Mouse (Mus musculus) midbrain, embryonic 14.5 days (tissue): ENCODE measurements at regions not wholly inside any gene's neighbourhood (a gene's known extent, or its start where the extent isn't known, plus 50 kb on each side); places are given as distances from the start of the nearest gene placed in this dataset.
"Not testable (repeated sequence)": the region's sequence is repeated elsewhere in the genome, so short reads cannot be mapped to it uniquely, and the experiment has no call there.

Experiments
- ATAC-seq: fragments of 200-750 bp; cut with Nextera tagmentation; 2 replicates; pipeline ENCODE4 v1.8.0; 2017; ENCODE audit warnings: moderate number of reproducible peaks, moderate library complexity; ENCODE audit not compliant: low FRiP score, low TSS enrichment
- DNase-seq: peaks from one replicate; pipeline ENCODE4 v3.0.0-alpha.2; 2015
- H3K27ac ChIP-seq: fragments of 300-500 bp; sonication (generic); replicated peaks from 2 replicates; pipeline ENCODE4 v1.5.1; 2014; ENCODE audit warnings: mild to moderate bottlenecking, low read depth, low read length, moderate library complexity
- H3K27me3 ChIP-seq: fragments of 300-500 bp; sonication (generic); 2 replicates; pipeline ENCODE4 v1.6.1; 2014; ENCODE audit warnings: low read length, control low read depth, mixed read lengths; ENCODE audit not compliant: control insufficient read depth, insufficient read depth
- H3K36me3 ChIP-seq: fragments of 300-500 bp; sonication (generic); 2 replicates; pipeline ENCODE4 v1.6.1; 2014; ENCODE audit warnings: low read length, control low read depth; ENCODE audit not compliant: control insufficient read depth, insufficient read depth
- H3K4me1 ChIP-seq: fragments of 300-500 bp; sonication (generic); 2 replicates; pipeline ENCODE4 v1.6.1; 2014; ENCODE audit warnings: mild to moderate bottlenecking, antibody characterized with exemption, low read length, control low read depth; ENCODE audit not compliant: control insufficient read depth, insufficient read depth
- H3K4me2 ChIP-seq: fragments of 300-500 bp; sonication (generic); 2 replicates; pipeline ENCODE4 v1.6.1; 2014; ENCODE audit warnings: mild to moderate bottlenecking, low read length, moderate library complexity
- H3K4me3 ChIP-seq: fragments of 300-500 bp; sonication (generic); replicated peaks from 2 replicates; pipeline ENCODE4 v1.5.1; 2014; ENCODE audit warnings: low read depth, low read length
- H3K9ac ChIP-seq: fragments of 300-500 bp; sonication (generic); replicated peaks from 2 replicates; pipeline ENCODE4 v1.6.1; 2014; ENCODE audit warnings: mild to moderate bottlenecking, low read length, moderate library complexity
- H3K9me3 ChIP-seq: fragments of 300-500 bp; sonication (generic); 2 replicates; pipeline ENCODE4 v1.6.1; 2016; ENCODE audit warnings: low read length, control low read depth, mixed read lengths; ENCODE audit not compliant: control insufficient read depth
- WGBS: fragments of 180-500 bp; shearing (Covaris S2); extraction: QIAGEN DNeasy Blood & Tissue Kit; methylation state at CpG from one replicate; pipeline ENCODE4 v1.1.7; 2014; 5-methylcytosine and 5-hydroxymethylcytosine counted together

DNA sequence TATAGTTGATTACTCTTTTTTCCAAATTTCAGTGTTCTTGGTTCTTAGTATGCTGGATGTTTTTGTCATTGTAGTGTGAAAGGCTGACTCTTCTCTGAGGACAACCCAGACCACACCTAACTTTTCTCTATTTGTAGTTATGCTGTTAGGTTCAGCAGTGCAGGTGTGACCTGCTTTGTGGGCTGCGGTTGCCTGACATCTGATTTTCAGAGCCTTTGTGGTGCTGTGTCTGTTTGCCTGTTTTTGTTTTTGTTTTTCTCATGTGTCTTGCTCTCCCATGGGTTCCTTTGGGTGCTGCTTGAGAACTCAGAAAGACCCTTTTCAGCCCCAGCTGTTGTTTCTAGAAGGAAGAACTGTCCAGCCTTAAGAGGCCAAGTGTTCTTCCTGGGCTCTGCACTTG is 52.0 kb upstream of the Trpm1 start:
- H3K9me3 ChIP-seq: no peaks in the 10 kb centered on the region
- H3K4me2 ChIP-seq: no peak overlapping the region
- no peaks in the 10 kb centered on the region for H3K36me3 ChIP-seq
- no peak overlapping the region for H3K4me3 ChIP-seq
- H3K27ac ChIP-seq: no peak overlapping the region
- DNase-seq (no peak), ATAC-seq (no peak)
- no peaks in the 10 kb centered on the region for H3K4me1 ChIP-seq
- no peak overlapping the region for H3K9ac ChIP-seq
- no peaks in the 10 kb centered on the region for H3K27me3 ChIP-seq
- WGBS: 90% methylated on average over 1 of the region's 1 CpGs

DNA sequence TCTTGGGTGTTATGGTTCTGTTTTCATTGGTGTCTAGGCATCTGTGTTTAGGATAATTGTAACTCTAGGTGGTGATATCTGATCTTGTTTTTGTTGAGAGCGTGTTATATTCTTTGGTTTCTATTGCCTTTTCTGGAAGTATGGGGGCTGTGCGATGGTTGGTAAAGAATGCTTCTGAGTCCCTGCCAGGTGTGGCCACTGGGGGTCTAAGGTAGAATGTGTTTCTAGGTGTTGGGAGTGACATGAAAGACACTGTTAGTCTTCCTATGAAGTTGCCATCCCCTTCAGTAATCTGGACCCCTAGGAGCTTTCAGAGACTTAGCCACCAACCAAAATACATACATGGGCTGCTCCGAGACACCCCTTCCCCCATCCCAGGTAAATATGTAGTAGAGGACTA is 54.0 kb upstream of the Trpm1 start:
- Histone ChIP-seq H3K9ac (no peak overlapping the region), H3K4me3 (no peak overlapping the region), H3K4me2 (no peak overlapping the region), H3K9me3 (no peaks in the 10 kb centered on the region), H3K27ac (no peak overlapping the region), H3K4me1 (no peaks in the 10 kb centered on the region), H3K36me3 (no peaks in the 10 kb centered on the region), H3K27me3 (no peaks in the 10 kb centered on the region)
- ATAC-seq (no peak), DNase-seq (no peak)
- 94% methylated on average over 3 of the region's 3 CpGs for WGBS

DNA sequence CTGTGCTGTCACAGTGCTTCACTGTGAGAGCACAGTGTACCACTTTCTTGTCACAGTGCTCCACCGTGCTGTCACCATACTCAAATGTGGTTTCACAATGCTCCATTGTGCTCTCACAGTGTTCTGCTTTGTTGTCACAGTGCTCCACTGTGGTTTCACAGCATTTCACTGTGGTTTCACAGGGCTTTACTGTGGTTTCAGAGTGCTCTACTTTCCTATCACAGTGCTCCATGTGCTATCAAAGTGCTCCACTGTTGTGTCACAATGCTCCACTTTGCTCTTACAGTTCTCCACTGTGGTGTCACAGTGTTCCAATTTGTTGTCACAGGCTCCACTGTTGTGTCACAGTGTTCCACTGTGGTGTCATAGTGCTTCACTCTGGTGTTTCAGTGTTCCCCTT is 63.6 kb upstream of the Trpm1 start:
- WGBS: 82% methylated on average over 1 of the region's 1 CpGs
- no peaks in the 10 kb centered on the region for H3K36me3 ChIP-seq
- DNase-seq: no peak

DNA sequence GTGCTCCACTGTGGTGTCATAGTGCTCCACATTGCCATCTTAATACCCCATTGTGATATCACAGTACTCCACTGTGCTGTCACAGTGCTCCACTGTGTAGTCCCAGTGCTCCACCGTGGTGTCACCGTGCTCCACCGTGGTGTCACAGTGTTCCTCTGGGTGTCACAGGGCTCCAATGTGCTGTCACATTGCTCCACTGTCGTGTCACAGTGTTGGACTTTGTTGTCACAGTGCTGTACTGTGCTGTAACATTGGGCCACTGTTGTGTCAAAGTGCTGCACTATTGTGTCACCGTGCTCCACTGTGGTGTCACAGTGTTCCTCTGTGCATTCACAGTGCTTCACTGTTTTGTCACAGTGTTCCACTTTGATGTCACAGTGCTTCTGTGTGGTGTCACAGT is 64.6 kb upstream of the Trpm1 start:
- no peak overlapping the region for H3K4me2 ChIP-seq
- ATAC-seq (no peak), DNase-seq (no peak)
- H3K4me3 ChIP-seq: no peak overlapping the region
- H3K27ac ChIP-seq: no peak overlapping the region
- H3K9ac ChIP-seq: no peak overlapping the region
- H3K9me3 ChIP-seq: no peaks in the 10 kb centered on the region
- H3K27me3 ChIP-seq: no peaks in the 10 kb centered on the region
- no peaks in the 10 kb centered on the region for H3K36me3 ChIP-seq
- 88% methylated on average over 5 of the region's 5 CpGs for WGBS
- H3K4me1 ChIP-seq: no peaks in the 10 kb centered on the region

More for the DNA sequence above, 63.6 kb upstream of the Trpm1 start:
- Histone ChIP-seq H3K27ac (no peak overlapping the region), H3K4me1 (no peaks in the 10 kb centered on the region), H3K9me3 (no peaks in the 10 kb centered on the region), H3K4me3 (no peak overlapping the region), H3K9ac (no peak overlapping the region), H3K4me2 (no peak overlapping the region), H3K27me3 (no peaks in the 10 kb centered on the region)
- no peak for ATAC-seq

DNA sequence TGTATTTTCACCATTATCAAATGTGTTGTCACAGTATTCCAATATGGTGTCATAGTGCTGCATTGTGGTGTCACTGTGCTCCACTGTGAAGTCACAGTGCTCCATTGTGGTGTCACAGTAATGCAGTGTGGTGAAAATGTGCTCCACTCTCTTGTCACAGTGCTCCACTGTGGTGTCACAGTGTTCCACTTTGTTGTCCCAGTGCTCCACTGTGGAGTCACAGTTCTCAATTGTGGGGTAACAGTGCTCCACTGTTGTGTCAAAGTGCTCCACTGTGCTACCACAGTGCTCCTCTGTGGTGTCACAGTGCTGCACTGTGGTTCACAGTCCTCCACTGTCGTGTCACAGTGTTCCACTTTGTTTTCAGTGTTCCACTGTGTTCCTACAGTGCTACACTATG is 69.7 kb upstream of the Trpm1 start:
- H3K9ac ChIP-seq, H3K4me1 ChIP-seq, H3K36me3 ChIP-seq, H3K4me3 ChIP-seq, ATAC-seq, DNase-seq, H3K4me2 ChIP-seq, H3K27ac ChIP-seq, H3K9me3 ChIP-seq, H3K27me3 ChIP-seq: not testable (repeated sequence)
- 47% methylated on average over 1 of the region's 1 CpGs for WGBS

DNA sequence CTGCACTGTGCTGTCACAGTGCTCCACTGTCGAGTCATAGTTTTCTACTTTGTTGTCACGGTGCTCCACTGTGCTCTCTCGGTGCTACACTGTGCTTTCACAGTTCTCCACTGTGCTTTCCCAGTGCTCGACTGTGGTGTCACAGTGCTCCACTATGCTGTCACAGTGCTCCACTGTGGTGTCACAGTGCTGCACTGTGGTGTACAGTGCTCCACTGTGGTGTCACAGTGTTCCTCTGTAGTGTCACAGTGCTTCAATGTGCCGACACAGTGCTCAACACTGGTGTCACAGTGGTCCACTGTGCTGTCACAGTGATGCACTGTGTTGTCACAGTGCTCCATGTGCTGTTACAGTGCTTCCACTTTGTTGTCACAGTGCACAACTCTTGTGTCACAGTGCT is 71.0 kb upstream of the Trpm1 start:
- Histone ChIP-seq H3K27ac (no peak overlapping the region), H3K27me3 (no peaks in the 10 kb centered on the region), H3K36me3 (no peaks in the 10 kb centered on the region), H3K4me1 (no peaks in the 10 kb centered on the region), H3K4me3 (no peak overlapping the region), H3K9me3 (no peaks in the 10 kb centered on the region), H3K9ac (no peak overlapping the region), H3K4me2 (no peak overlapping the region)
- WGBS: 86% methylated on average over 5 of the region's 5 CpGs
- DNase-seq (no peak), ATAC-seq (no peak)

DNA sequence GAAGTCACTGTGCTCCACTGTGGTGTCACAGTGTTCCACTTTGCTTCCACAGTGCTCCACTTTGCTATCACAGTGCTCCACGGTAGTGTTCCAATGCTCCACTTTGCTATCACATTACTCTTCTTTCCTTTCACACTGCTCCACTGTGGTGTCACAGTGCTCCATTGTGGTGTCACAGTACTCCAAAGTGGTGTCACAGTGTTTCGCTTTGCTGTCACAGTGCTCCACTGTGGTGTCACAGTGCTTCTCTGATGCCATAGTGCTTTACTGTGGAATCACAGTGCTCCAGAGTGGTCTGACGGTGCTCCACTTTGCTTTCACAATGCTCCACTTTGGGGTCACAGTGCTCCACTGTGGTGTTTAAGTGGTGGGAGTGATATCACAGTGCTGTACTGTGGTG is 71.4 kb upstream of the Trpm1 start:
- no peak overlapping the region for H3K4me3 ChIP-seq
- ATAC-seq (no peak), DNase-seq (no peak)
- no peak overlapping the region for H3K9ac ChIP-seq
- no peaks in the 10 kb centered on the region for H3K36me3 ChIP-seq
- no peak overlapping the region for H3K4me2 ChIP-seq
- H3K27me3 ChIP-seq: no peaks in the 10 kb centered on the region
- no peaks in the 10 kb centered on the region for H3K4me1 ChIP-seq
- 92% methylated on average over 3 of the region's 3 CpGs for WGBS
- H3K9me3 ChIP-seq: no peaks in the 10 kb centered on the region
- no peak overlapping the region for H3K27ac ChIP-seq

DNA sequence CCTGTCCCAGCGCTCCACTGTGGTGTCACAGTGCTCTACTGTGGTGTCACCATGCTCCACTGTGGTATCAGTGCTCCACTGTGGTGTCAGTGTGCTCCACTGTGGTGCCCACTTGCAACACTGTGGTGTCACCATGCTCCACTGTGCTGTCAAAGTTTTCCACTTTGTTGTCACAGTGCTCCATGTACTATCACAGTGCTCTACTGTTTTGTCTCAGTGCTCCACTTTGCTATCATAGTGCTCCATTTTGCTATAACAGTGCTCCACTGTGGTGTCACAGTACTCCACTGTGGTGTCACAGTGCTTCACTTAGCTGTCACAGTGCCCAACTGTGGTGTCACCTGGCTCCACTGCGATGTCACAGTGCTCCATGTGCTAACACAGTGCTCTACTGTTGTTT is 72.0 kb upstream of the Trpm1 start:
- no peaks in the 10 kb centered on the region for H3K9me3 ChIP-seq
- no peak overlapping the region for H3K4me3 ChIP-seq
- H3K27ac ChIP-seq: no peak overlapping the region
- ATAC-seq (no peak), DNase-seq (no peak)
- H3K4me1 ChIP-seq: no peaks in the 10 kb centered on the region
- no peak overlapping the region for H3K4me2 ChIP-seq
- WGBS: 79% methylated on average over 2 of the region's 2 CpGs
- no peaks in the 10 kb centered on the region for H3K36me3 ChIP-seq
- no peaks in the 10 kb centered on the region for H3K27me3 ChIP-seq
- H3K9ac ChIP-seq: no peak overlapping the region

DNA sequence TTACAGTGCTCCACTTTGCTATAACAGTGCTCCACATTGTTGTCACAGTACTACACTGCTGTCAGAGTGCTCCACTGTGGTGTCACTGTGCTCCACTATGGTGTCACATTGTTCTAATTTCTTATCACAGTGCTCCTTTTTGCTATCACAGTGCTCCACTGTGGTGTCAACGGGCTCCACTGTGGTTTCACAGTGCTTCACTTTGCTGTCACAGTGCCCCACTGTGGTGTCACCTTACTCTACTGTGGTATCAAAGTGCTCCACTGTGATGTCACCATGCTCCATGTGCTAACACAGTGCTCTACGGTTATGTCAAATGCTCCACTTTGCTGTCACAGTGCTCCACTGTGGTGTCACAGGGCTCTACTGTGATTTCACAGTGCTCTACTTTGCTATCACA is 72.6 kb upstream of the Trpm1 start:
- no peaks in the 10 kb centered on the region for H3K36me3 ChIP-seq
- no peaks in the 10 kb centered on the region for H3K27me3 ChIP-seq
- H3K4me3 ChIP-seq: no peak overlapping the region
- ATAC-seq: no peak
- no peak for DNase-seq
- no peak overlapping the region for H3K27ac ChIP-seq
- no peaks in the 10 kb centered on the region for H3K4me1 ChIP-seq
- no peaks in the 10 kb centered on the region for H3K9me3 ChIP-seq
- no peak overlapping the region for H3K4me2 ChIP-seq
- H3K9ac ChIP-seq: no peak overlapping the region
- WGBS: 84% methylated on average over 2 of the region's 2 CpGs
